Mouse (Mus musculus) left cerebral cortex, postnatal 36 days (tissue): ENCODE results near the gene Banp. TPM values are rescaled to one million over a fixed set of nuclear protein-coding genes. Genes with fewer than 3 reads are reported as not detected.
A peak's percentile ranks its signal among the peaks of the same experiment; 100 is the strongest.

Experiments used
- DNase-seq, 2 experiments: peaks; one replicate each; pipeline ENCODE4 v3.0.0; 2021 to 2022; ENCODE audit warnings: low spot score in 2 of 2, mixed read lengths in 1 of 2
- intact Hi-C: fragments of 180-260 bp; cut with DNase I; formaldehyde crosslinking; loops from one replicate; pipeline ENCODE4 v1.15.1; 2025
- total RNA-seq, 2 experiments: library from RNA; stranded (reverse); gene quantifications; 2 replicates each; pipeline ENCODE4 v1.2.3; 2021

Banp gene
- total RNA-seq, 2 experiments from 2014 or later: 25.8 to 47.8 TPM

GRCm38 (mm10) chr8:121947753-121948141 is 1.8 kb upstream of the Banp start:
- intact Hi-C loops: no loop called here
- peak; percentile 48 to 68 for DNase-seq

DNA sequence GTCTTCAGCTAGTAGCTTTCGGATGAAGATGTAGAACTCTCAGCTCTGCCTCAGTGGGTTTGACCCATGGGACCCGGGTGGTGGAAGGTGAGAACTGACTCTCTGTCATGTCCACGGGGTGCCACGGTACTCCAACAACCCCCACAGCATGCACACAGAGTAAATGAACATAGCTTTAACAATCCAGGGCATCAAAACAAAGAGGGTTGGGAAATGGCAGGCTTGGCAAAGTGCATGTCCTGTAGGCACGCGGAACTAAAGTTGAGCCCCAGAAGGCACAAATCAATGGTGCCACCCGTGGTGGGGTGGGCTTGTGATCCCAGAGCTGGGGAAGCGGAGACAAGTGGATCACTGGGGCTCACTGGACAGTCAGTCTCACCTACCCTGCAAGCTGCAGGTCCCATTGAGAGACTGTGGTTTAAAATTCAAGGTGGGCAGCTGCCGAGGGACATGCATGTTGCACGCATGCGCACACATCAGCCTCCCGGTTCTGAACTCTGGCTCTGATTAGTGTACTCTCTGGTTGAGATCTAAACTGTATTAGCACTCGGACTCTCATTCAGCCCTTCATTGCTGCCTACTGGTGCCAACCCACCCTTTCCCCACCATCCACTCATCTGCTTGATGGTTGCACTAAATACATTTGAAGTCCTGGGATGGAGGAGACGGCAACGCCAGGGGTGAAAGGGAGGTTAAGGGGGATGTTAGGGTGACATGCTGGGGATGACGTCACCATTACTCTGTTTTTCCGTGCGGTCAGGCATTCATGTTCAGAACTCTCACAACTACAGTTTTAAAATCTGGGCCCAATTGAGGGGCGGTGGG is 1.0 kb upstream of the Banp start:
- DNase-seq: no peak
- intact Hi-C loops: no loop called here

- DNase-seq: peak; percentile 98 to 99
- intact Hi-C loops: no loop called here
Observed at GRCm38 (mm10) chr8:121949941-121950748, 595 bp downstream of the Banp start.

DNA sequence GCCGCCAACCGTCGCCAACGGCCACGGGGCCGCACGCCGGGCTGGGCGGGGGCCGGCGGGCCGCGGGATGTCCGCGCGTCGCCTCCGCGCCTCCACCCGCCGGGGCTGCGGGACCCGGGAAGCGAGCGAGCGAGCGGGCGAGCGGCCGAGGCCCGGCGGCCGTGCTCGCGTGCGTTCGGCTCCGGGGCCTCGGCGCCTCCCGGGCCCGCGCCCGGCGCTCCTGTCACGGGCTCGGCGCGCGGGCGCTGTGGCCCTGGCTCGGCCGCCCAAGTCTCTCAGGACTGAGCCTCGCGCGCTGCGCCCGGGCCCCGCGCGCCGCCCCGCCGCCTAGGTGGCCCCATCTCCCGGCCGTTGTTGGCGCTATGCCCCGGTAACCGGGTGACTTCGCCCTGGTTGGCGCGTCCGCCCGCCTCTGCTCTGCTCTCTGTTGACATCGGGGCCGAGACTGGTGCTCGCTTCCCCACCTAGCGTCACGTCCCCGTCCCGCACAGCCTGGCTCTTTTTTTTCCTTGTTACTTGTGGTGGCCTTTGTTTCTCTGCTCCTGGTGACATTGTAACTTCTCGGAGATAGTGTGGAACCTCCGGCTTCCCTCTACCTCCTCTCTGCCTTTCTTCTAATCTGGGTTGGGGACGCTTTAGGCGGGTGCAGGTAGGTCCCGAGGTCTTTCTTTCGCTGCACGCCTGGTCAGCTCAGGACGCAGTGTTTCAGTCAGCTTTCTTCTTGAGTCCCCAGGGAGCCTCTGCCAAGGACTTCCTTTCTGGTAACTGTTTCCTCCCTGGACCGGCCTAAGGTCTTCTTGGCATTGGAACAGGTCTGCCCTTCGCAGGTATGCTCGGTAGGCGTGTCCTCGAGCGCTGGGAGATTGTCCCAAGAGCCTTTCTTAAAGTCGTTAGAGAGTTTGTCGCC is 1.5 kb downstream of the Banp start:
- intact Hi-C loops: no loop called here
- peak; percentile 54 to 55 for DNase-seq

- intact Hi-C loops: no loop called here
- no peak for DNase-seq
Observed at GRCm38 (mm10) chr8:121951656-121952009, 2.1 kb downstream of the Banp start.

- no peak for DNase-seq
- intact Hi-C loops: no loop called here
Observed at GRCm38 (mm10) chr8:121952122-121952521, 2.6 kb downstream of the Banp start.

DNA sequence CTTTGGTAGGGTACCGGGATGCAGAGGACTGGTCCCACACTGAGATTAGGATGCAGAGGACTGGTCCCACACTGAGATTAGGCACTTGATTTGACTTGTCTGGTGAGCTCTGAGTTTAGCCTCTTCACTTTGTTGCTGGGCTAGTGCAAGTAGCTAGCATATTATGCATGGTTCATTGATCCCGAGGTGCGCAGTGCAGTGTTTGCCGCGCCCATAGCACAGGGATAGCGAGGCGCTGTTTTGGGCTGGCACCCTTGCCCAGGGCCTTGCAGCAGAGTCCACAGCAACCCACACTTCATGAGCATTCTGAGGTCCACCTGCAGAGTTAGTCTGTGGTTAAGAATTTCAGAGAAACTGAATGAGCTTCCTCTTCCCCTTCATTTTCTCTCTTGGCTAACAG is 3.2 kb downstream of the Banp start:
- DNase-seq: no peak
- intact Hi-C loops: no loop called here

GRCm38 (mm10) chr8:121953821-121954545 is 4.4 kb downstream of the Banp start:
- DNase-seq: no peak
- intact Hi-C loops: no loop called here

- DNase-seq: no peak
- intact Hi-C loops: no loop called here
Observed at GRCm38 (mm10) chr8:121954981-121955555, 5.5 kb downstream of the Banp start.

- intact Hi-C loops: no loop called here
- DNase-seq: no peak
Observed at GRCm38 (mm10) chr8:121955825-121956500, 6.4 kb downstream of the Banp start.

GRCm38 (mm10) chr8:121958395-121958794 is 8.8 kb downstream of the Banp start:
- intact Hi-C loops: no loop called here
- no peak for DNase-seq

- intact Hi-C loops: no loop called here
- DNase-seq: no peak
Observed at GRCm38 (mm10) chr8:121962892-121963291, 13.3 kb downstream of the Banp start.

DNA sequence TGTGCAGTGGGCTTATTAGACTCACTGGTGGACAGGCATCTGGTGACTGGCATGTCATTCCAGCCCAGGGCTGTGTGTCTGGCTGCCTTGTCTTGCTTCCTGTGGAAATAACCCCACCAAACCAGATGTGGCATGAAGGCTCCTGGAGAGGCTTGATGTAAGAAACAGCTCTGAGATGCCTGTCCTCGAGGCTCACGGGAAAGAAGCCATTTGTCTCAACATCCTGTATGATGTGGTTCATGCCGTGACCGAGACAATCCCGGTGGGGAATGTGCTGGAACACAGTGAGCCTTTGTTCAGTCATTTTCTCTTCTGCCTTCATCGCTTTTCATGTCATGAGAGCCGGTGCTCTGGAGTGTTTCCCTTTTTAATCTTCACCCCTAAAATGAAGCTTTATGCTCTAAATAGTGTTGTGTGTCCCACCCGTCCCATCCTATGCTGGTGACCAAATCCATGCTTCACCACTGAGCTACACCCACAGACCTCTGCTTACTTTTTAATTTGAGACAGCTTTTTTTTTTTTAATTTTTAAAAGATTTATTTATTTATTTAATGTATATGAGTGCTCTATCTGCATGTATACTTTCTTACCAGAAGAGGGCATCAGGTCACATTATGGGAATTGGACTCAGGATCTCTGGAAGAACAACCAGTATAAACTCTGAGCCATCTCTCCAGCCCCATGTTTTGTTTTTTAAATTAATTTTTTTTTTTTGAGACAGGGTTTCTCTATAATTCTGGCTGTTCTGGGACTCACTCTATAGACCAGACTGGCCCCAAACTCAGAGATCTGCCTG is 15.4 kb downstream of the Banp start:
- DNase-seq: no peak
- intact Hi-C loops: no loop called here

DNA sequence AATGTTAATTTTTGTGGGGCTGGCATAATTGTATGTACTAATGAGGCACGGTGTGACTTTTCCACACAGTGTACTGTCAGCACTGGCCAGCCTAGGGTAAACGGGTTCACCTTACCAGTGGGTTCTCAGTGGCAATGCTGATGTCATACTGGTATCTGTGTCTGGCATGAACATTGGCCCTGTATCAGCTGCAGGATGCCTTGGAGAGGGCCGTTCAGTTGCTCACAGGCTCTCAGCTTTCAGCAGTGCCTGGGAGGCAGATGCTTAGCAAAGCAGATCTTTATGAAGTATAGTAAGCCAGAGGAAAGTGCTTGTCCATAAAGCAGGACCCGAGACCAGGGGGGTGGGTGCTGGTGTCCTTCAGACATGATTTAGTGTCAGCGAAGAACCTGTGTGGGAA is 16.6 kb downstream of the Banp start:
- intact Hi-C loops: no loop called here
- no peak for DNase-seq

DNA sequence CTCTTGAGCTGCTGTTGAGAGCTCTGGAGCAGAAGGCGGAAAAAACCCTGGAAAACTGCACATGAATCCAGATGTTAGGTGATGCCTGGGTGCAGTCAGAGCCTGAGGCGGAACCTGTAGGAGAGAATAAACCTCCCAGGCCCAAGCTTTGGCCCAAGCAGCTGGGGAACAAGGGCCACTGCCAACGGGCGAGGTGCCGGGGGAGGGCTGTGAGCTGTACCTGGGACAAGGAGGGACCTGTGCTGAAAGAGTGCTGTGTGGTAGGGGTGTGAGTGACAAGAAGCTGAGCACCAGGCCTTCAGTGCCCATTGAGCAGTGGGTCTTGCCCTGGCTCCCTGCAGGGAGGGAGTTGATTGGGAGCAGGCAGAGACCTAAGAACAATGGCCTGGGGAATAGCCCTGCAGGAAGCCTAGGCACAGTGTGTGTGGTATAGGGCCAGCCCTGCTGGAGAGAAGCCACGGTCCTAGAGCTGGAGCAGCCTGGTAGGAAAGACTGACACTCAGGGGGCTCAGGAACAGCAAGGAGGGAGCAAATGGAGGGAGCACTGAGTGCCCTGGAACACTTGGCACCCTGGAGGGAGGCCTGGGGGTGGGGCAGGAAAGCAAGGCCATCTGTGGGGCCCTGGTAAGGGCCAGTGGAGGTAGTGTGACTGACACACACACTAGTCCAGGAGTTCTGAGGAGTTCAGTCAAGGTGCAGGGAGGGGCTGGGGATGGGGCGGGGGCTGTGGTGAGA is 17.3 kb downstream of the Banp start:
- intact Hi-C loops: no loop called here
- DNase-seq: no peak

GRCm38 (mm10) chr8:121967977-121968376 is 18.4 kb downstream of the Banp start:
- DNase-seq: no peak
- intact Hi-C loops: no loop called here

DNA sequence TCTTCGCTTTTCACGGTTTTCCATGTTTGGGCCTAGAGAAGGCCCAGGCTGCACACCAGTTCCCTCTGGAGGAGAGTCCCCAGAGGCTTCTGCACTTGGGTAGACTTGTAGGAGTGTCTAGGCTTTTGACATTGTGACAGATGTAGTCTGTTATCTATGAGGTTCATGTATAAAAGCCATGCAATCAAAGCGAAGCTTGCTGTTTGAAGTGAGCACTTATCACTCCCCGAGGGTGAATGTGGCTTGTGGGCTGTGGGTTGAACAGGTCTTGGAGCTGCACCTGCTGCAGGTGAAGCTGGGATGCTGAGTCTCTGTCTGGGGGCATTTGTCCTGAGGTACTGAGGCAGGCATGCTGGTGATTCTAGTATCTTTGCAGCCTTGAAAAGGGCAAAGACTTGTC is 19.0 kb downstream of the Banp start:
- intact Hi-C loops: no loop called here
- DNase-seq: no peak
